Mouse (Mus musculus): ENCODE measurements around the gene Lbh. TPM values are rescaled to one million over a fixed set of nuclear protein-coding genes. Genes with fewer than 3 reads are reported as not detected.

The Lbh gene
- polyA plus RNA-seq, 1 experiment, result 147 TPM

DNA sequence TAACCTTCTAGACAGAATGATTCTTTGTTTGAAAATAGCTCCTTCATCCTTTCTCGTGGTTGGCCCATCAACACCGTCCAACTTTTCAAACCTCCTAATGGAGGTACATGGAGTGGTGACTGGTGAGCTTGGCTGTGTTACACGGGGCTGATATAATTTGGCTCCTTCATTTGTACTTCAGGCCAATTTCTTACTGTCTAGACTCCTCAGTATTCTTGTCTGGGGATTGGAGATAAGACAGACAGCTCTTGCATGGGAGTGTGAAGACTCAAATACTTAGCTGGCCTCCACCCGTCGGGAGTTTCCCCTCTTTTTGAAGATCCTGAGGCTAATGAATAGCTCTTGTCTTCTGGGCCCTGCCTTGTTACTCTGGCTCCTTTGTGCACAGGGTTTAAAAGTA is 26.3 kb downstream of the Lbh start:
- no peak for DNase-seq (ENCODE audit: low read depth)
- no peak for TF ChIP-seq POLR2A (IDR thresholded peaks at IDR 0.05; ENCODE audit: borderline replicate concordance, extremely low read depth, insufficient read depth, insufficient read length, poor library complexity, severe bottlenecking)
- TF ChIP-seq CTCF (IDR thresholded peaks at IDR 0.05; ENCODE audit: borderline replicate concordance, extremely low read depth, insufficient read depth, insufficient read length), result no peak

DNA sequence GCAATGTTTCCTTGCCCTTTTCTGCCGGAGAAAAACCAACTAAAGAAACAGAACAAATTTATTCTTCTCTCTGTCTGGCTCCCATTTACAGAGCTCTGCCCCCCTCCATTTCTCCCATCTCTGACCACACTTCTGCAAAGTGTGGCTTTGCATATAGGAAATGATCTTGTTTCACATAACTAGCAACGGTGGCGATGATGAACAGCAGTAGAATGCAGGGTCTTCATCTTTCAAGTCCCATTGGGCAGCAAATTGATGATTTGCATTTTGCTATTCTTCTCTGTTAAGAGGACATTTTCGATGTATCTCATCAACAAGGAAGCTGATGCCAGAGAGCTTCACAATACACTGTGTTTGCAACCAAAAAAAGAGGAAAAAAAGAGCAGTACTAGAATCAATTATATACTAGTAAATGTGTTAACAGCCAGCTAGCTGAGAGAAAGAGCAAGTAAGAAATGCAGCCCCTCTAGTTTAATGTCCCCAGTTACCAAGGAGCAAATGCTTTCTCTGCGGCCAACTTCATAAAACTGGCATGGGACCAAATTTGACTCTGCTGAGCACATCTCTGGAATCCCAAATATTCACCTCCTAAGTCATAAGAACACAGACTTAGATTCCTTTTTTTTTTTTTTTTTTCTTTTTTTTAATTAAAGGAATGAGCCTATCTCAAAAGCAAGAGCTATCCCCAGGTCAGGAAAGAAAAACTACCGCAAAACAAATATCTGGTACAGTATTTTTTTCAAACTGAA is 29.2 kb downstream of the Lbh start:
- no peak for DNase-seq (ENCODE audit: low read depth)
- TF ChIP-seq CTCF (IDR thresholded peaks at IDR 0.05; ENCODE audit: borderline replicate concordance, extremely low read depth, insufficient read depth, insufficient read length), result no peak
- no peak for TF ChIP-seq POLR2A (IDR thresholded peaks at IDR 0.05; ENCODE audit: borderline replicate concordance, extremely low read depth, insufficient read depth, insufficient read length, poor library complexity, severe bottlenecking)

DNA sequence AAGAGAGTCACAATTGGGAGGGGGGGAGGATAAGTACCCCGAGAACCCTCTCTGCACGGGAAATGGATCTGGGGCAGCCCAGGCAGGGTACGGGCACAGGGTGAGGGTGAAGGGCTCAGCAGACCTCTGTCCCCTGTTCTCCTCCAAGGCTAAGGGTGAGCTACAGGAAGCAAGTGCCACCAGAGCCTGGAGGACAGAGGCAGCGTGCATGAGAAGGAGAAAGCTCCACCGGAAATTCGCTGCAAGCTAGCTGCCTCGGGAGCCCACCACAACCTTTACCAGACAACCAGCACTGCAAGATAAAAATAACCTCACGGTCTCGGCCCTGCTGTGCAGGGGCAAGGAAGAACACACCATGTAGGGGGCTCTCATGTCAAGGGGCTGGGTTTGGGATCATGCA is 30.0 kb downstream of the Lbh start:
- no peak for DNase-seq (ENCODE audit: low read depth)
- no peak for TF ChIP-seq CTCF (IDR thresholded peaks at IDR 0.05; ENCODE audit: borderline replicate concordance, extremely low read depth, insufficient read depth, insufficient read length)
- TF ChIP-seq POLR2A (IDR thresholded peaks at IDR 0.05; ENCODE audit: borderline replicate concordance, extremely low read depth, insufficient read depth, insufficient read length, poor library complexity, severe bottlenecking), result no peak

DNA sequence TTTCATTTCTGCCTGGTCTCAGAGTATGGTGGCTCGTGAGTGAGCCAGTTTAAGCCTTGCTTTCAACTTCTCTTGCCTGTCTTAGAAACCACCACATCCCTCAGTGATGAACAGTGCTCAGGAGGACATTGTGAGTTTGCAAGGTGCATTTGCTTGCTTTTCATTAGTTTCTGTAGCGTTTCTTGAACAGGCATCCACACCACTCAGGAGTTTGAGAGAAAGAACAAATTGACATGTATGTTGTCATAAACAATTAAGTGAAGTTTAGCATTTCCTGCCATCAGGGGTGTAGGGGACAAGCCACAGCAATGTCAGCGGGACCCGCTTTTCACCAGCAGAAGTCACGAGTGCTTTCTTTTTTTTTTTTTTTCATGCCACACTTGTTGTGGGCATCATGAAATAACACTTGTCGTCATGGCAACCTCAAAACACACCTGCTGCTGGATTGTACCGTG is 31.2 kb downstream of the Lbh start:
- TF ChIP-seq CTCF (IDR thresholded peaks at IDR 0.05; ENCODE audit: borderline replicate concordance, extremely low read depth, insufficient read depth, insufficient read length) (no peak), POLR2A (IDR thresholded peaks at IDR 0.05; ENCODE audit: borderline replicate concordance, extremely low read depth, insufficient read depth, insufficient read length, poor library complexity, severe bottlenecking) (no peak)
- no peak for DNase-seq (ENCODE audit: low read depth)

DNA sequence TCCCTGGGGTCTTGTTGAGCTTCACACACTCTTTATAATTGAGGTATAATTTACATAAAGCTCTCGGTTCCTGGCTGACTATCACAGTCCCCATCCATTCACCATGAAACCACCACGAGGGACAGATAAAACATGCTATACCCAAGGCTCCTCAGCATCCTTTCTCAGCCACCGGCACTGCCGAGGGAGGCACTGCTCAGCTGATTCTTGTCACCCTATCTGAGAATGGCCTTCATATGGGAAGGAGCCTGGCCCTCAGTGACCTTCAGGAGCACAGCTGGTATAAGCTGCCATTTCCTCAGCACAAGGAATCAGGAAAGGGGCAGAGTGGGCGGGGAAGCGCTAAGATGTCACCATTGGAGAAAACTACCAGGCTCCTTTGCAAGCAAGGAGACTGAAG is 33.2 kb downstream of the Lbh start:
- no peak for DNase-seq (ENCODE audit: low read depth)
- TF ChIP-seq POLR2A (IDR thresholded peaks at IDR 0.05; ENCODE audit: borderline replicate concordance, extremely low read depth, insufficient read depth, insufficient read length, poor library complexity, severe bottlenecking) (no peak), CTCF (IDR thresholded peaks at IDR 0.05; ENCODE audit: borderline replicate concordance, extremely low read depth, insufficient read depth, insufficient read length) (no peak)

DNA sequence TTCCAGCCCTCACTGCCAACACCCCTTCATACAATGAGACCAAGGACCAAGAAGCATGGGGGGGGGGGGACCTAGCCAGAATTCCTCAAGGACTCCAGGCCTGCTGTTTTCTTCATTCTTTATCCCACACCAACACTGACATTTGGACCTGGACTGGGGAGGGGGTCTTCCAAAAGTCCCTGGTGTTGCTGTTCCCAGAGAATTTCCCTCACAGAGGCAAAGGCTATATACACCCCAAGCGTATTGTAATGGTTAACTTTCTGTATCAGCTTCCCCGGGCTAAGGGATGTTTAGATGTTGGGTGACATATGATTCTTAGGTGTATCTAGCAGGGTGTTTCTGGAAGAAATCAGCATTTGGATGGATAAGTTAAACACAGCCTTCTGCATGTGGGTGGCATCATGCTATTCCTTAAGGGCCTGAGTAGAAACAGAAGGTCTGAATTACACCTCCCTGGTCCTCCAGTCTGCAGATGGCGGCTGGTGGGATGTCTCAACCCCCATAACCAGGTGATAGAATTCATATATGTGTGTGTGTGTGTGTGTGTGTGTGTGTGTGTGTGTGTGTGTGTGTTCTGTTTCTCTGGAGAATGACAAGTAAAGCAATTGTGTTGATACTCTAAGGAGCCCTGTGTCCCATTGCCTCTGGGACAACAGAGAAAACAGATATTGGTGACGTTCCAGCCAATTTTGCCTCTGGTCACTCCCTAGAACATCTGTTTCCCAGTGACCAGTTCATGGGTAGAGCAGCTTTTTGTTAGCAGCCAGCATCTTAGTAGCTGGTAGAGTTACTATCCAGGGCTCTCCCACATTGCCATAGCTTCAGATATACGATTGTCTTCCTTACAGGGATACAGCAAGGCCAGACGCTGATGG is 35.9 kb downstream of the Lbh start:
- DNase-seq (ENCODE audit: low read depth), result no peak
- no peak for TF ChIP-seq POLR2A (IDR thresholded peaks at IDR 0.05; ENCODE audit: borderline replicate concordance, extremely low read depth, insufficient read depth, insufficient read length, poor library complexity, severe bottlenecking)
- no peak for TF ChIP-seq CTCF (IDR thresholded peaks at IDR 0.05; ENCODE audit: borderline replicate concordance, extremely low read depth, insufficient read depth, insufficient read length)

DNA sequence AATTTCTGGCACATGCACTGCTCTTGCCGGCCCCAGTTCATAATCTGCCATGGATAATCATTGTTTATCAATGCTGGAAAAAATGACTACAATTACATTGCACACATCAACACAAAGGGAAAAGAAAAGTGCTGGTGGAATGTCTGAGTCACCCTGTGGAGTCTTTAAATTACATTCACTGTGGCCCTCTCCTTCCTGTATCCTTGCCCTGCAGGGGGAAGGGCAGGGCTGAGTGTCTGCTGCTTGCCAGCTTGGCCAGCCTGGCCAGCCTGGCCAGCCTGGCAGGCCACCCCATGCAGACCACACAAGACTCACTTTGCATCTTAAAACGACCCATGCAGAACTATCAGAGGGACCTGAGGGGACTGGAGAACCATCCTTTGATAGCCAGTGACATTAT is 37.4 kb downstream of the Lbh start:
- no peak for DNase-seq (ENCODE audit: low read depth)
- no peak for TF ChIP-seq CTCF (IDR thresholded peaks at IDR 0.05; ENCODE audit: borderline replicate concordance, extremely low read depth, insufficient read depth, insufficient read length)
- no peak for TF ChIP-seq POLR2A (IDR thresholded peaks at IDR 0.05; ENCODE audit: borderline replicate concordance, extremely low read depth, insufficient read depth, insufficient read length, poor library complexity, severe bottlenecking)

DNA sequence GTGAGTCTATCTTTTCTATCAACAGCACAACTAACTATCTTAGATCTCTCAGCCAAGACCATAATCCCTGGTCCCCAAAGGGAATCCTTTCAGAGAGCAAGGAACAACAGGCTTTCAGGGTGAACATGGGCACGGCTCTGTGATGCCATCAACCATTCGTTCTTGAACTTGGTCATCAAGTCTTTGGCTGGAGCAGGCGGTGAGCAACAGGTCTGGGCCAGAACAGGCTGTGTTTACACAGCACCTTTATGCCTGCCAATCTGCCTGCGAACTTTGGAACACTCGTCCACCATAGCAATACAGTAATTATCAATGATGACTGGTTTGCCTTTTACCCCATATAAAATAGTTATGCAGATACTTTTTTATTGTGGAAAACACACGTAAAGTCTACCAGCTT is 38.9 kb downstream of the Lbh start:
- TF ChIP-seq CTCF (IDR thresholded peaks at IDR 0.05; ENCODE audit: borderline replicate concordance, extremely low read depth, insufficient read depth, insufficient read length) (no peak), POLR2A (IDR thresholded peaks at IDR 0.05; ENCODE audit: borderline replicate concordance, extremely low read depth, insufficient read depth, insufficient read length, poor library complexity, severe bottlenecking) (no peak)

DNA sequence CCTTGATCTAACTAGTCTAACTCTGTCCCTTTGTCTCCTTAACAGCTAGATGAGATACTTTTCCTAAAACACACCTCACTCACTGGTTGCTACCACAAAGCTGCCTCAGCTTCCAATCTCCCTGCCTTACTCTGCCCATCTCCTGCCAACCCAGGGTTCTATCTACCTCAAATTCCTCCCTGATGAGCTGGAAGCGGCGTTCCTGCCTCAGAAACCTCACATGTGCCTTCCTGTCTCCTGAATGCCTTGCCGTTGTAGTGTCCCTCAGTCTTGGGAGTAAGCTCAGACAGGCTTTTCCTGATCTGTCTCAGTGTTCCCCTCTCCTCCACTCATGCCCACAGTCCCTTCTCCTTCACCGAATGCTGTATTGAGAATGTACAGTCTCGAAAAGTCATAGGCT is 40.8 kb downstream of the Lbh start:
- DNase-seq (ENCODE audit: low read depth), result no peak
- TF ChIP-seq POLR2A (IDR thresholded peaks at IDR 0.05; ENCODE audit: borderline replicate concordance, extremely low read depth, insufficient read depth, insufficient read length, poor library complexity, severe bottlenecking), result no peak
- no peak for TF ChIP-seq CTCF (IDR thresholded peaks at IDR 0.05; ENCODE audit: borderline replicate concordance, extremely low read depth, insufficient read depth, insufficient read length)

More for the DNA sequence above, 38.9 kb downstream of the Lbh start:
- no peak for DNase-seq (ENCODE audit: low read depth)

DNA sequence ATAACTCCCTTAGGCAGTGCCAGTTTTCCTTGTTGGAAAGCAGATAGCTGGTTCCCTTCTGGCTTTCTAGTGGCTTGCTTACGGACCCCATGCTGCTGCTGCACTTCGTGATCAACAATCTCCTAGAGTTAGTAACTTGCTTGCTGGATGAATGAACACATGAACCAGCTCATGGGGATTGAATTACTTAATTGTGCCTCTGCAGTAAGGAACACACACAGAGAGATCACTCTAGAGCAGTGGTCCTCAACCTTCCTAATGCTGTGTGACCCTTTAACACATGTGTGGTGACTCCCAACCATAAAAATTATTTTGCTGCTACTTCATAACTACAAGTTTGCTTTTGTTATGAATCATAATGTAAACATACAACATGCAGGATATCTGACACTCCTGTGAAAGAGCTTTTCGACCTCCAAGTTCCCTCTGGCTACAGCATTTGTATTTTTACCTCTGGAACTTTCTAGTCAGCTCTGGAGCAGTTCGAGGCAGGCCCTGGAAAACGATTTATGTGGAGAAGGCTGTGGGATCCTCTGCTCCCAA is 41.5 kb downstream of the Lbh start:
- DNase-seq (ENCODE audit: low read depth), result no peak
- TF ChIP-seq POLR2A (IDR thresholded peaks at IDR 0.05; ENCODE audit: borderline replicate concordance, extremely low read depth, insufficient read depth, insufficient read length, poor library complexity, severe bottlenecking), result no peak
- TF ChIP-seq CTCF (IDR thresholded peaks at IDR 0.05; ENCODE audit: borderline replicate concordance, extremely low read depth, insufficient read depth, insufficient read length), result no peak

DNA sequence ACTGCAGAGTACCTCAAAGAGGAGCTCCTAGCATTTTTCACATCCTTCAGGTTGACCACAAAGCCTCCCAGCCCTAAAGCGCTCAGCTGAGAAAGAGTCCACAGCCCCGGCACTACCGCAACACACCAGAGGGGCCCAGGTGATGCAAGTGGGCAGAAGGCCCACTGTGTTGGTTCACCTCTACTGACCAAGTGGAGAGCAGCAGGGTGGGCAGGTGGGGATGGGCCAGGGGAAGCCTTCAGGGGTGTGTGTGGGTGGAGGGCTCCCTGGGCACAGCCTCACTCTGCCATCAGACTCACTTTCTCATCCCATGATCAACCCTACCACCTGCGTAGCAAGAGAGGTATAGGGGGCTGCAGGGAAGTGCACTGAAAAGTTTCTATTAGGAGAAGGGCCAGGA is 42.1 kb downstream of the Lbh start:
- no peak for TF ChIP-seq CTCF (IDR thresholded peaks at IDR 0.05; ENCODE audit: borderline replicate concordance, extremely low read depth, insufficient read depth, insufficient read length)
- no peak for TF ChIP-seq POLR2A (IDR thresholded peaks at IDR 0.05; ENCODE audit: borderline replicate concordance, extremely low read depth, insufficient read depth, insufficient read length, poor library complexity, severe bottlenecking)
- DNase-seq (ENCODE audit: low read depth), result no peak
